Mouse (Mus musculus): ENCODE results near the gene Axdnd1. TPM values are rescaled to one million over a fixed set of nuclear protein-coding genes. Genes with fewer than 3 reads are reported as not detected.

The Axdnd1 gene
- polyA plus RNA-seq, 1 experiment from 2014 or later: 0.12 TPM

DNA sequence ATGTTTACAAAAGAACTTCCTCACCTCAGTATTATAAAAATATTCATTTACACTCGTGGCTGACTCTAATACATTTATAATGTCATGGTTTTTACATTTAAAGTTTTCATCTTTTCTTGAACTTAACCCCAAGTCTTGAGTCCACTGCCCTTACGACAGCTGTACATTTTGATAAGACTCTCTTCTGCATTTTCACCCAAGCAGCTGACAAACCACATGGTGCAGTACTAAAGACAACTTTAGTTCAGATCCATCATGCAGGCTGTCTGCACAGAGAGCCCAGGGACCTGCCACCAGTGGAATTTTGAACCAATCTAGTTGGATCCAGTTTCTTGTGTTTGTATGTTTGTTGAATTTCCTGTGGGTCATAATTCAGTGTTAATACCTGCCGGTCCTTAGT lies 34.1 kb downstream of the Axdnd1 start:
- no peak overlapping the region for H3K4me2 ChIP-seq
- TF ChIP-seq CTCF (IDR thresholded peaks at IDR 0.05; ENCODE audit: low read depth): no peak
- DNase-seq (no peak), ATAC-seq (ENCODE audit: insufficient read depth) (no peak)
- no peaks in the 10 kb centered on the region for H3K27me3 ChIP-seq (ENCODE audit: insufficient read depth, low read length)
- H3K4me3 ChIP-seq (ENCODE audit: low read depth, low read length): no peak overlapping the region
- H3K27ac ChIP-seq (ENCODE audit: low read depth): no peak overlapping the region
- no peak overlapping the region for H3K9ac ChIP-seq
- H3K9me3 ChIP-seq (ENCODE audit: low read depth, low read length): no peaks in the 10 kb centered on the region
- no peaks in the 10 kb centered on the region for H3K4me1 ChIP-seq (ENCODE audit: insufficient read depth)
- WGBS: 44% methylated on average over 3 of the region's 3 CpGs
- no peaks in the 10 kb centered on the region for H3K36me3 ChIP-seq (ENCODE audit: insufficient read depth)

DNA sequence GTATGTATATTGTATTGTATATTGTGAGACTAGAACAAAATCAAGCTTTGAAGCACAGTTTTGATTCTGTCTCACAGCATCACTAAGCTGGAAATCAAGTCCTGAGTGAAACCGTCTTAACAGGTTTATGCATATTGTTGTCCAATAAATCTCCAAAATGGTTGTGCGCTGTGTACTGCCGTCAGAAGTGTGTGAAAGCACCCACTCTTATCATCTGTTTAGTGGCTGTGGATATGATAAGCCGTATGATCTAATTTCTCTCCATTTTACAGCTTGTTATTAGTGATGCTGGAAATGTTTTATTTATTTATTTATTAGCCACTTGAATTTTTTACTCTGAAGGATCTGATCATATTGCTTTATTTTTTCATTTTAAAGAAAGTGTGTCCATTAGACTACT lies 34.7 kb downstream of the Axdnd1 start:
- 72% methylated on average over 4 of the region's 4 CpGs for WGBS

DNA sequence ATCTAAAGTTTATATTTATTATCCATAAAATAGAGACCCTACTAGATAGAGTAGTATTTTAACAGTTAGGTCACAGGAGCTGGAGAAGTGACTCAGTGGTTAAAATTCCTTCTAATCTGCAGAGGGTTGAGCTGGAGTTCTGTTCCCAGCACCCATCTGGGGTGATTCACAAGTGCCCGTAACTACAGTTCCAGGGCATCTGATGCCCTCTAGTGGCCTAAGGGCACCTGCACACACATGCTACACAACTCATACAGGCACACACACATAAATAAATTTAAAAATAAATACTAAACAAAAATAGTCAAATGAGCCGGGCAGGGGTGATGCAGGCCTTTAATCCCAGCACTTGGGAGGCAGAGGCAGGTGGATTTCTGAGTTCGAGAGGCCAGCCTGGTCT lies 39.7 kb downstream of the Axdnd1 start:
- Histone ChIP-seq H3K36me3 (ENCODE audit: insufficient read depth) (no peaks in the 10 kb centered on the region), H3K4me2 (no peak overlapping the region), H3K4me1 (ENCODE audit: insufficient read depth) (no peaks in the 10 kb centered on the region), H3K9ac (no peak overlapping the region), H3K27ac (ENCODE audit: low read depth) (no peak overlapping the region), H3K9me3 (ENCODE audit: low read depth, low read length) (no peaks in the 10 kb centered on the region), H3K27me3 (ENCODE audit: insufficient read depth, low read length) (no peaks in the 10 kb centered on the region), H3K4me3 (ENCODE audit: low read depth, low read length) (no peak overlapping the region)
- TF ChIP-seq CTCF (IDR thresholded peaks at IDR 0.05; ENCODE audit: low read depth): no peak
- WGBS: 84% methylated on average over 3 of the region's 3 CpGs
- no peak for DNase-seq
- no peak for ATAC-seq (ENCODE audit: insufficient read depth)

More for the DNA sequence above, 34.7 kb downstream of the Axdnd1 start:
- no peak for DNase-seq
- no peak for TF ChIP-seq CTCF (IDR thresholded peaks at IDR 0.05; ENCODE audit: low read depth)
- Histone ChIP-seq H3K4me2 (no peak overlapping the region), H3K27me3 (ENCODE audit: insufficient read depth, low read length) (no peaks in the 10 kb centered on the region), H3K9ac (no peak overlapping the region), H3K36me3 (ENCODE audit: insufficient read depth) (no peaks in the 10 kb centered on the region), H3K9me3 (ENCODE audit: low read depth, low read length) (no peaks in the 10 kb centered on the region), H3K4me1 (ENCODE audit: insufficient read depth) (no peaks in the 10 kb centered on the region), H3K4me3 (ENCODE audit: low read depth, low read length) (no peak overlapping the region), H3K27ac (ENCODE audit: low read depth) (no peak overlapping the region)
- no peak for ATAC-seq (ENCODE audit: insufficient read depth)

GRCm38 (mm10) chr1:156365740-156366139 lies 55.2 kb downstream of the Axdnd1 start, which contains the start of gene Gm2000:
Gene Gm2000, plus strand, starts transcription at chr1:156366040.
- Histone ChIP-seq H3K4me3 (ENCODE audit: low read depth, low read length) (no peak within 1 kb of the TSS), H3K9ac (no peak within 1 kb of the TSS), H3K27ac (ENCODE audit: low read depth) (no peak within 1 kb of the TSS), H3K27me3 (ENCODE audit: insufficient read depth, low read length) (no peaks in the 10 kb centered on the region), H3K4me1 (ENCODE audit: insufficient read depth) (no peaks in the 10 kb centered on the region), H3K4me2 (no peak within 1 kb of the TSS), H3K9me3 (ENCODE audit: low read depth, low read length) (no peaks in the 10 kb centered on the region), H3K36me3 (ENCODE audit: insufficient read depth) (no peaks in the 10 kb centered on the region)
- 85% methylated on average over 8 of the region's 8 CpGs for WGBS
- no peak for TF ChIP-seq CTCF (IDR thresholded peaks at IDR 0.05; ENCODE audit: low read depth)
- DNase-seq (no peak), ATAC-seq (ENCODE audit: insufficient read depth) (no peak)

GRCm38 (mm10) chr1:156352466-156352865 lies 68.5 kb downstream of the Axdnd1 start:
- DNase-seq (no peak), ATAC-seq (ENCODE audit: insufficient read depth) (no peak)
- no peaks in the 10 kb centered on the region for H3K4me1 ChIP-seq (ENCODE audit: insufficient read depth)
- H3K27me3 ChIP-seq (ENCODE audit: insufficient read depth, low read length): no peaks in the 10 kb centered on the region
- no peak overlapping the region for H3K9ac ChIP-seq
- H3K9me3 ChIP-seq (ENCODE audit: low read depth, low read length): no peaks in the 10 kb centered on the region
- 87% methylated on average over 2 of the region's 2 CpGs for WGBS
- H3K4me3 ChIP-seq (ENCODE audit: low read depth, low read length): no peak overlapping the region
- H3K36me3 ChIP-seq (ENCODE audit: insufficient read depth): no peaks in the 10 kb centered on the region
- no peak overlapping the region for H3K27ac ChIP-seq (ENCODE audit: low read depth)
- no peak for TF ChIP-seq CTCF (IDR thresholded peaks at IDR 0.05; ENCODE audit: low read depth)
- H3K4me2 ChIP-seq: no peak overlapping the region

- Histone ChIP-seq H3K27me3 (ENCODE audit: insufficient read depth, low read length) (no peaks in the 10 kb centered on the region), H3K36me3 (ENCODE audit: insufficient read depth) (no peaks in the 10 kb centered on the region), H3K9me3 (ENCODE audit: low read depth, low read length) (no peaks in the 10 kb centered on the region), H3K4me1 (ENCODE audit: insufficient read depth) (no peaks in the 10 kb centered on the region), H3K9ac (no peak overlapping the region), H3K27ac (ENCODE audit: low read depth) (no peak overlapping the region), H3K4me3 (ENCODE audit: low read depth, low read length) (no peak overlapping the region), H3K4me2 (no peak overlapping the region)
- 77% methylated on average over 4 of the region's 4 CpGs for whole genome bisulfite sequencing
- no peak for TF ChIP-seq CTCF (IDR thresholded peaks at IDR 0.05; ENCODE audit: low read depth)
- no peak for ATAC-seq (ENCODE audit: insufficient read depth)
- no peak for DNase-seq
These were observed 70.5 kb downstream of the Axdnd1 start for GRCm38 (mm10) chr1:156350441-156350840.

DNA sequence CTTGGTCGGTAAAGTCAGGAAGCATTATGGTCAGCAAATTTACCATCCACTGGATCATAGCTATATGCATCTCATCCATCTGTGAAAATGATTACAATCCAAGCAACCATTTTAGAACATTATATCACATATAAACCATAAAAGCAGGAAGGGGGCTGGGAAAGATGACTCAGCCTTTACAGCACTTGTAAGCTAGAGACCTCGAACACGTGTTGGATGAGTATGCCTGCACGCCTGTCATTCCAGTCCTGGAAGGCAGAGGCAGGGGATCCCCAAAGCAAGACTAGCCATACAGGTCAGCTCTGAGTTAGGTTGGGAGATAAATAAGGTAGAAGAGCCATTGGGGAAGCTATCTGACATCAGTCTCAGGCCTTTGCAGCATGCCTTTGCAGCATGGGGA lies 71.9 kb downstream of the Axdnd1 start:
- Histone ChIP-seq H3K4me3 (ENCODE audit: low read depth, low read length) (no peak overlapping the region), H3K27me3 (ENCODE audit: insufficient read depth, low read length) (no peaks in the 10 kb centered on the region), H3K4me2 (no peak overlapping the region), H3K9me3 (ENCODE audit: low read depth, low read length) (no peaks in the 10 kb centered on the region), H3K9ac (no peak overlapping the region), H3K27ac (ENCODE audit: low read depth) (no peak overlapping the region), H3K36me3 (ENCODE audit: insufficient read depth) (no peaks in the 10 kb centered on the region), H3K4me1 (ENCODE audit: insufficient read depth) (no peaks in the 10 kb centered on the region)
- WGBS: 70% methylated on average over 4 of the region's 4 CpGs
- TF ChIP-seq CTCF (IDR thresholded peaks at IDR 0.05; ENCODE audit: low read depth): no peak
- ATAC-seq (ENCODE audit: insufficient read depth): no peak
- no peak for DNase-seq

- ATAC-seq (ENCODE audit: insufficient read depth) (no peak), DNase-seq (no peak)
- Histone ChIP-seq H3K9ac (no peak overlapping the region), H3K4me1 (ENCODE audit: insufficient read depth) (no peaks in the 10 kb centered on the region), H3K4me3 (ENCODE audit: low read depth, low read length) (no peak overlapping the region), H3K4me2 (no peak overlapping the region), H3K36me3 (ENCODE audit: insufficient read depth) (no peaks in the 10 kb centered on the region), H3K9me3 (ENCODE audit: low read depth, low read length) (no peaks in the 10 kb centered on the region), H3K27ac (ENCODE audit: low read depth) (no peak overlapping the region), H3K27me3 (ENCODE audit: insufficient read depth, low read length) (no peaks in the 10 kb centered on the region)
- no peak for TF ChIP-seq CTCF (IDR thresholded peaks at IDR 0.05; ENCODE audit: low read depth)
- WGBS: 81% methylated on average over 4 of the region's 4 CpGs
These were observed 75.3 kb downstream of the Axdnd1 start for GRCm38 (mm10) chr1:156345633-156346032.

All from lung, embryonic 14.5 days (tissue).